Mouse (Mus musculus) ovary, postnatal 10 days (tissue): ENCODE data around the gene Zfp318.

Source experiments
- DNase-seq: peaks from one replicate; pipeline ENCODE4 v3.0.0; 2022; ENCODE audit warnings: low spot score

Zfp318 gene

DNA sequence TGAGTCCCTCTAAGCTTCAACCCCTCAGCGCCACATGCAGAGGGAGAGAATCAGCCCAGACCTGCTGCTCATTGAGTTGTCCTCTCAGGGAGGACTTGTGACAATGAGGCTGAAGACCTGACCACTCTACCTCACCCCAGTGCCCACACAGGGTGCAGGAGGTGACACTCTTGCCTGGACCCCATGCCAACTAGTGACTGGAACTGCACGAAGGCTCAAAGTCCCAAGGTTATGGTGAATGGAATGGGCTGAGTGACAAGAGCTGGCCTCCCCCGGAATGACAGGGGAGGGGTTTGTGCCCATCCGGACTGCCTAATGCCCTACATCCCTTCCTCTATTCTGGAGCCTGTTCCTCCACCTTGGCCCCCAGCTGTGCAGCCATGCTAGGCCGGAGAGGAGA lies 69.2 kb downstream of the Zfp318 start:
- no peak for DNase-seq

DNA sequence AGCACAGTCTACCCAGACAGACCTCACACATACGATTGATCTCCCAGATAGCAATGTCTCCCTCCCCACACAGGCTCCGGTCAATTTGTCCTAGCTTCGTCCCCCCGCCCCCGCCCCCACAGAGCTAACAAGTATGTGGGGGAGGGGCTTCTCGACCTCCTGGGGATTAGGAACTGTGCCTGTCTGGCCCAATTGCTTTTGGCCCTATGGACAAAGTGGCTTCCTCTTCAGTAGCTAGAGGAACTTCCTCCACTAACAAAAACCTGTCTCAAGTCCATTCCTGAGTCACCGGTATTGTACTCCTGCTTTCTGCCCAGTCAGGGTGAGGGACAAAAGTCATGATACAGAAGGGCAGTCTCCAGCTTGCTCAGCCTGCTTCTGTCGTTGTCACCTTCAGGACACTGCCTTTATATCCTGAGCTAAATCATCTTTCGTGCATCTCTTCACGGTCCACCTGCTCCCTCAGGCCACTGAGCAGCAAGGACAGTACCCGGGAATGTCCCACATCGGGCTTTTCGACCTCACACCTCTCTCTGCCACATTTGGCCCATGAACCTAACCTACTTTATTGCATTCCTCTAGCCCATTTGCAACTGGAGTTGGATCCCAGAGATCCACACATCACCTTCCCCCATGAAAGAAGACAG lies 69.9 kb downstream of the Zfp318 start:
- no peak for DNase-seq

DNA sequence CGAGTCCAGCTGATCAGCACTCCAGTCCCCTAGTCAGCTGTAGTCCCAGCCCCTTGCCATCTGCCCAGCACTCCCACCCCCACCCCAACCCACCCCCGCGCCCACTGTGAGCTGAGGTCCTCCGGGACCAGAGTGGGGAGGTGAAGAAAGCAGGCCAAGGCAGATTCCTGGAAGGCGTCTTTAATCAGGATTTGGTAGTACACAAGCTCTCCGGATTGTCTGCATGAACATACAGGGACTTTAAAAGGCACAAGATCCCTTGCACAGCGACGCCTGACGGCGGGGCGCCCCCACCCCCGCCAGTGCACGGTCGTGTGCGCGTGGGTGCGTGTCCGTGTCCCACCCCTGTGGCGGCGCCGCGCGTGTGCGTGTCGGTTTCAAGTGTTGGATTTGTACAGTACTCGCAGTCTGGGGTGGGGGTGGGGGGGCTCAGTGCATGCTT lies 70.5 kb downstream of the Zfp318 start:
- no peak for DNase-seq

DNA sequence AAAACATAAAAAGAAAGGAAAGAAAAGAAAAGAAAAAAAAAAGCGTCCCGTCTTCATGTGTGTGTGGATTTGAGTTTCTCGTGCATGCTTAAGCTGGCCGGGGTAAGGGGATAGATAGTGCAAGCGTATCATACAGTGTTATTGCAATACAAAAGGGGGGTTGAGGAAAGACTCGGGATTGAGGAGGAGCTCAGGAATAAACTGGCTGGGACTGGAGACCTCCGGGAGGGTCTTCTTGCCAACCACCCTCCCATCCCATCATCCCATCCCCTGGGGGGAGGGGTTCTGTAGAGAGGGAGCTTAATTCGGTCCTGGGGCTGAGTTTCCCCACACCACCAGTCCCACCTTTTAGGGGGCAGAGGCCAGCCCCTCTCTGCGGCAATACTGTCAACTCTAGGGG lies 71.0 kb downstream of the Zfp318 start:
- no peak for DNase-seq

DNA sequence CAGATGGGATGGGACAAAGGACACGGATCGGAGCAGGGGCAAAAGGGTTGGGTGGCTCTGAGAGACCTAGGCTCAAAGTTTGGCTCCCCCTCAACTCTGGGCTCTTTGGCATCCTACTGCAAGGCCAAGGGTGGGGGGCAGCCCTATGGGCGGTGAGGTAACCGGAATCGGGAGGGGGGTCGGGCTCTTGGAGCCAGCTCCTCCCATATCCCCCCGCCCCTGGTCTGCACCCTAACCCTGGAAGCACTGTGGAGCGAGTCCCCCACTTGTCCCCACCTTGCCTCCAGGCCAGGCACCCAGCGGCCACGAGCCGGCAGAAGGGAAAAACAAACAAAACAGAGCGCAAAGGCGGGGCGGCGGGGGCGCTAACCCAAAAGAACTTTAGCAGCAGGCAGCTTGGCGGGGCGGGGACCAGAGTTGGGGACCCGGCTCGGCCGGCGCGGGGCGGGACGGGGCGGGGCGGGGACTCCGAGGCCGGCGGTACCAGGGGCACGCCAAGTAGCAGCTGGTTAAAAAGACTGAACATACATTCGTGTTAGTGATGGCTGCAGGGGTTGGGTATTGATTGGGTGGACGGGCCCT lies 71.7 kb downstream of the Zfp318 start:
- DNase-seq, result no peak

DNA sequence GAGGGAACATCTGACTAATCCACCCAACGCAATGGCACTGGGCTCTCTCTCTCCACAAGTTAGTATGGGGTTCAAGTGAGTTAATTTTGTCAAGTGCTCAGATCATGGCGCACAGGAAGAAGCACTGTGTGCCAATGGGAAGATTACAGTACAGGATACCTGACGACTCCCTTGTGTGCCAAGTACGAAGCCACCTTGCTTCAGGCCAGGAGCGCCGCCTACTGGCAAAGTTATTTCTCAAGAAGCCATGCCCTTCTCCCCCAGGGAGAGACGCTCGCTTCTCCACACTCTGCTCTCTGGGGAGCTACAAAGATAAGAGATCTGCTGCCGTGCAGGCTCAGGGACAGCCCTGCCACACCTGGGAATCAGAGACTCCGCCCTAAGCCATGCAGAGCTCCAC lies 74.3 kb downstream of the Zfp318 start:
- DNase-seq, result no peak

DNA sequence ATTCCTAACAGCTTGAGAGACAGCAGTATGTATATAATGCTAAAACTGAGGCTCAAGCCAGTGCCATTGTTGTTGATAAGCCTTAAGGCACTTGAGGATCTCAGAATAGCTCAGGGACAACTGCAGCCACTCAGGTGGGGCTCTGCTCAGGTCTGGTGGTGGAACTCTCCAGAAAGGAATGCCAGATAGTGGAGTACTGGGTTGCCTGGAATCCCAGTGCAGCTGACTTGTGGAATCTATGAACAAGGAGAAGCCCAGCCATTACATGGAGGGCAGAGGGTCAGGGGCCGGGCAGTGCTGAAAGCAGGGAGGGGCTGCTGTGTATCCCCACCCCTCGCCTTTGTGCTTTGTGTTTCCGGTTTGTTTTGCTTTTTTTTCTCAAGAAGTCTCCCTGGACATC lies 74.9 kb downstream of the Zfp318 start:
- no peak for DNase-seq

DNA sequence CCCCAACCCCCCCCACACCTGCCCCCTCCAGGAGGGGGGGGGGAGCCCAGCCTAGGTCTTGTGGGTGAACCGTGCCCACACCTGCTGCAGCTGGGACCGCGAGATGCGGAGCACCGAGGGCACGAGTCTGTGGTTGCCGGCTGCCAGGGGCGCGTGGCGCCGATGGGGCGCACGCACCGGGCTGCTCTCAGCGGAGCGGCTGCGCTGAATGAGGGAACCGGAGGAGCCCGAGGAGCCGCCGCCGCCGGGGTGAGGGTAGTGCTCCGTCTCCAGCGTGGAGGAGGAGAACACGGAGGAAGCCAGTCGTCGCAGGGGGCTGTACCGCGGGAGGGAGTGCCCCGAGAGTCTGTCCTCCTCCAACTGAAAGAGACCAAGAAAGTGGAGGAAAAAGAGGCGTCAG lies 77.1 kb downstream of the Zfp318 start:
- DNase-seq, result no peak

DNA sequence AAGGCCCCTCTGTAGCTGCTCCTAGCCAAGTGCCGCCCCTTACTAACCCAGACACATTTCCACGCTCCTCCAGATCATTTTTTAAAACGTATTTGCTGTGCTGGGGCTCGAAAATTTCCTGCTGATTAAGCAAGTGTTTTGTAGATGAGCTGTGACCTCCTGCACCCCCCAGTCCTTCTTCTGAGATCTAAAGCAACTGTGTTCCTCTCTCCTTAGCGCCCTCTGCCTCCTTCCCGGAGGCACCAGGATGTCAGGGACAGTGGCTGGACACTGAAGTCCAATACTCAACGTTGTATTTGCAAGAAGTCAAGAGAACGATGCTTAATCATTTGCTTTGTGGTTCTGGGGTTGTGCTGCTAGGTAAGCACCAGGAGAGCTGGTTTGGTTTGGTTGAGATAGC lies 77.8 kb downstream of the Zfp318 start:
- DNase-seq, result no peak

DNA sequence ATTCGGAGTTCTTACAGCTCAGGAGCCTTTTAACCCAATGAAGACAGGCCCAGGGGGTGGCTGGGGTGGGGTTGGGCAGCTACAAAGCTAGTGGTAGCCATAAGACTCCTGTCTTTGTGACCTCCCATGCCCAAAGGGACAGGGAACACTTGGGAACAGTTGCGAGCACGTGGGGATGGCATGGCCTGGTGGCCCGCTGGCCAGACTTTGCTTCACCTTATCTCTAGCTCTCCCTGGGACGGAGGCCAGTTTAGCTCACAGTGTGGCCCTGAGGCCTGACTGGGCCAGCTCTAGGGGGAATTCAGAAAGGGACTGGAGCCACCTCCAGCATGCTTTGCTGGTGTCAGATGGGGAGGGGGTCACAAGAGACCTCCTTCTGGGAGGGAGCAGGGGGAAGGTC lies 78.7 kb downstream of the Zfp318 start:
- DNase-seq, result no peak

DNA sequence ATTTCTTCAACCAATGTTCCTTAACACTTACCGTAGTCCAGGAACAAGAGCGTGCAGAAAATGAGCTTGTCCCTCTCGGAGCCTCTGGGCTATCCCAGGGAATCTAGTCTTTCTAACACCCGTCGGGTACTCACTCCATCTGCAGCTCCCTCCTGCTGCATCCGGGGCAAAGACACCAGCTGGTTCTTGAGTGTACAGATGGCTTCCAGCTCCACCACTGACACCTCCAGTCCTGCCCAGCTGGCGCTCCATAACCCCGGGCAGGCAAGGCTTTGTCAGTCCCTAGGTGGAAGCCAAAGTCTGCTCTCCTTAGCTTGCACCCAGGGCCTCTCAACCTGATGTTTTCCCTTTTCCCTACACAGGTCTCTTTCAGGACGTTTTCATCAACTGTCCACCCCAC lies 84.3 kb downstream of the Zfp318 start:
- DNase-seq, result no peak
